Mouse (Mus musculus): ENCODE data around the gene Cdh13.

Cdh13 gene

DNA sequence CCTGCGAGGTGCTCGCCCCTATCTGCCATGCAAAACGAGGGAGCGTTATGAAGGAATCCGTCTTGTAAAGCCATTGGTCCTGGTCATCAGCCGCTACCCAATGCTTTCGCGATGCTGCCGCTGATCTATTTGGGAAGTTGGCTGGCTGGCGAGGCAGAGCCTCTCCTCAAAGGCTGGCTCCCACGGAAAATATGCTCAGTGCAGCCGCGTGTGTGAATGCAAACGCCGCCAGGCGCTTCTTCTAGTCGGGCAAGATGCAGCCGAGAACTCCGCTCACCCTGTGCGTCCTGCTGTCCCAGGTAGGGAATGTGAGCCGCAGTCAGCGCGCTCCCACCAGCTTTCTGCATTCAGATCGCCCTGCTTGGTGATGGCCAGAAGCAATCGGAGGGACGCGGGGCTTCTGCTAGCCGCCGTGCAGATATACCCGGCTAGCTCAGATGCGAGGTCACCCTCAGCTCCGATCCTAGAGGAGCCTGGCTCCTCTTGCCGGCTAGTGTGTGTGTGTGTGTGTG, at the start of gene Cdh13:
Cdh13 (plus strand) TSS at position 134 of the 512 bp plus-strand sequence.
- DNase-seq (ENCODE audit: low spot score) = no peak

DNA sequence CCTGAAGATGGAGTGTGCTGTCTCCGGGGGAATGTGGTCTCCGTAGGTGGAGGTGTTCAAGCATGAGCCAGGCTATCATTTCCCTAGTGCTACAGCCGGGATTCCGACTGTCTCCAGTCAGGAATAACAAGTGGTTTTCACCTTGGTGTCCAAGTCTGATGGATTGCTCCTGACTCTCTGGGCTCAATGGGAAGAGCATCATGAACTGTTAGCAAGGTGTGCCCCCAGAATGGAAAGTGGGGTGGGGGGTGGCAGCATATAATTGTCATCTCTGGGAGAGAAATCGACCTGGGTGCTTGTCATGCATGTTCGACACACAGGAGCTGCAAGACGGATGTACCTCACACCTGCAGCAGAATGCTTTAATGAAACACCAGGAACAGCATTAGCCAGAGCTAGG, 47.9 kb upstream of the Cdh13 start:
- no peak for DNase-seq (ENCODE audit: low spot score)

GRCm38 (mm10) chr8:118237150-118237620, 46.3 kb upstream of the Cdh13 start:
- no peak for DNase-seq (ENCODE audit: low spot score)

DNA sequence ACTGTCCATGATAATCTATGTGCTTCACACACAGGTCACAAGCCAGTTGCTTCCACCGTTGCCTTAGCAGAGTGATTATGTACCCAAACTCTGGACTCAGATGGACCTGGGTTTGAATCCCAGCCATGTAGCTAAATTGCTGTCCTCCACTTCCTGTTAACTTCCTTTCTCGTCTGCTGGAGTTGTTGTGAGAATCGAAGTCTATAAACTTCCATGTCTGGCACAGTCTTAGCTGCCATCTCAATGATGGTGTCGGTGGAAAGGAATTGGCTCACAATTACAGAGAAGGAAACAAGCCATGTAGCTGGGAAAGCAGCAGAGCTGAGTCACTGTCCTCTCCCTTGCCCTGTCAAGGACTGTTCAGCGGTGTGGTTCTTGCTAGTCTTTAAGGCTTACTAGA, 45.4 kb upstream of the Cdh13 start:
- no peak for DNase-seq (ENCODE audit: low spot score)

DNA sequence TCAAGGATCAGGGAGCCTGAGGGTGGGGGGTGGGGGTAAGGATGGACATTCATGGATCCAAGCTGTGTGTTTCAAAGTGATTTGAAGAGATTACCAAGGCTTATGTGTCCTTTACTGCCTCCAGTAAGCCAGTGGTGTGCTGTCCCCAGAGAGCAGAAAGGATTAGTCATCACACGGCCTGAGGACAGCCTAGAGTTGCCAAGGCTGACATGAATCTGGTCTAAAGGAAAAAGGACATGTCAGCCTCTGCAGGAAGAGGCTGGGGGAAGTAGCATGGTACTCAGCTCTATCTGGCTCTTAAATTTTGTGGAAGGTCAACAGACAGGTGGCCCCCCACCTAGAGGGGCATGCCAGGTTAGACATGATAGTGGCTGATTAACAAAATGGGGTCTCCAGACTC, 44.3 kb upstream of the Cdh13 start:
- no peak for DNase-seq (ENCODE audit: low spot score)

DNA sequence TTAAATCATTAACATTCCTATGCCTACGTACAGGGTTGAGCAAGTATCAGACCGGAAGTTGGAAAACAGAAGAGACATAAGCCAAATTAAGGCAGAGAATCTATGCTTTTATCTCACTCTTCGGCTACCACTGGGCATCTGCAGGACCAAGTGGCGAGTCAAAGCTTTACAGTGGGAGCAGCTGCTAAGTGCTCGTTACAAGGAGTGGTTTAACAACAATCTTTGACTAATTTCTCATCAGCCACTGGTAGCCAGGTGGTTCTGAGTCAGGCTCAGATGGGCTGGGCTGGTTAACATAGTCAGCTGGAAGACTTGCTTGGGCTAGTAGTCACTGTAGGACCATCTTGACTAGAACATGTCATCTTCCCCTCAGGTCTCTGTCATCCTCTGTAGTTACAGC, 34.2 kb upstream of the Cdh13 start:
- DNase-seq (ENCODE audit: low spot score) = no peak

GRCm38 (mm10) chr8:118249923-118250322, 33.6 kb upstream of the Cdh13 start:
- no peak for DNase-seq (ENCODE audit: low spot score)

- no peak for DNase-seq (ENCODE audit: low spot score)
These were observed 20.4 kb upstream of the Cdh13 start for GRCm38 (mm10) chr8:118263117-118263516.

DNA sequence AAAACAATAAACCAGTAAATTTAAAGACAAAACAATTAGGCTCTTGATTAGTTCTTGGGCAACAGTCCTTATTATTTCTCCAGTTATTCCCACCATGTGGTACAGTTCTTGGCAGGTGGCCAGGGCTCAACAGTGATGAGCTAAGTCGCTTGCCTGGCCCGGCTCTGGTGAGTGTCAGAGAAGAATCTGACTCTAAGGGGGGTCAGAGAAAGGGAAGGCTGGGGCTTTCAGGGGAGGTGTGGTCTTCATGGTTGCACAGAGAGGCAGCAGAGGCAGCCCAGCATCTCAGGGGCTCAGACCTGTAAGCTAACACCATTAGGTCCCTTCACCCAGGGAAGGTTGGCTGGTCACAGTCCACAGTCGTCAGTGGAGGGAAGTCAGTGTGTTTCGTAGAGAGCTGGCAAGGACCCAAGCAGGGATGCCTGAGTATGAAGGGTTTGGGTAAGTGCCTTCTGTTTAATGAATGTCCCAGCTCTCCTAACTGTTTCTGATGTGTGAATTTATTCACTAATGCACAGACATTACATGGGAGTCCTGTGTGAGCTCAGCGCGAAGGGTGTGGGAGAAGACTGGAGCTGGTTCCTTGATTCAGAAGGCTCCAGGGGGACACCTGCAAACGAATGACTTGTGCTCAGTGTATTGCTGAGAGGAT, 12.7 kb upstream of the Cdh13 start:
- no peak for DNase-seq (ENCODE audit: low spot score)

DNA sequence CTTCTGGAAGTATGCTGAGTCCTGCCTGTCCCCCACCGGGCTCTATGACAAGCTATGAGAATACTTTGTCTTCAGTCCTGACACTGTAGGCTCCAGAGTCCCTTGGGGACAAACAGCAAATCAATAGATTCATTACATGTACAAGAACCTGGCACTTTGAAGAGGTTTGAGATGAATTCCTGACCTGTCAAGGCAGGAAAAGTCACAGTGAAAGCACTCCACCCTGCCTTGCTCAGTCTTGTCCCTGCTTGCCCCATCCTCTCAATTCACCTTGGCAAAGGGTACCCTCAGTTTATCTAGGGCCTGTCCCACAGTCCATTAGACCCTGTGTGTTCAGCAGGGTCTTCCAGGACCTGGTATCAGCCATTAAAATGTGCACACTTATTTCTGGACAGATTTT, 11.0 kb upstream of the Cdh13 start:
- no peak for DNase-seq (ENCODE audit: low spot score)

GRCm38 (mm10) chr8:118274243-118274642, 9.3 kb upstream of the Cdh13 start:
- no peak for DNase-seq (ENCODE audit: low spot score)

GRCm38 (mm10) chr8:118274688-118275087, 8.8 kb upstream of the Cdh13 start:
- no peak for DNase-seq (ENCODE audit: low spot score)

DNA sequence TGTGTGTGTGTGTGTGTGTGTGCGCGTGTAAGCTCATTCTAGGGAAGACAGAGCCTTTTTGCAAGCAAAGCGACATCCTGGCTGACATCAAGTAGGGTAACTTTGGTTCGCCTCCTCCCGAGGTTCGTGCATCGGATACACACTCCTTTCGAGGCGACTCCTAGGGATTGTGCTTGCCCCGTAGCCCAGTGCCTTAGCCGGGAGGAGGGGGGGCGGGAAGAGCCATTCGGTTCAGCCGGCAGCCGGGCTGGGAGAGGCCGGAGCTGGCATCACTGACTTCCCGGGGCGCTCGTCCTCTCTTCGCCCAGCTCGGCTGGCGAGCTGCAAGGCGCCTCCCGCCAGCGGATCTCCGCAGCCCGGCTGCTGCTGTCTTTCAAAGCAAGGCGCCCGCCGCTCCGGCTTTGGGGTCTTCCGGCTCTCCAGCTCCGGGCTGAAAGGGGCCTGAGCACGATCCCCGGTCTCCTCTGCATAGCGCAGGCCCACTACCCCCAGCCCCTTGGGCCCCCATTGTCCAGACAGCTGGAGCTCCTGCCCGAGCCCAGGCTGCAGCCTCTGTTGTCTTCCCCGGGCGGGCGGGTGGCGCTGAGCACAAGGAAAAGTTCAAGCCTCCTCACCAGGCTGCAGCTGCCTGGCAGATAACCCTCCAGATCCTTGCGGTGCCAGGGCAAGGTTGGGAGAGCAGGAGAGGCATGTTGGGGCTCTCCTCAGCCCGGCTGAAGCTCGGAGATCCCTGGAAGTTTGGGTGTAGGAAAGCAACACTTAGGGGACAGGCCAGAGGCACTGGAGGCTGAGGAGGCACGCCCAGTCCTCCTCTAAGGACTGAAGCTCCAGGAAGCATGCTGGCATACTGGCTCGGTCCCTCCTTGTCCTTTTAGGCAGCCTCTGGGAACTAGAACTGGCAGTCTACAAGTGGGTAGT, 838 bp downstream of the Cdh13 start:
- DNase-seq (ENCODE audit: low spot score) = no peak

DNA sequence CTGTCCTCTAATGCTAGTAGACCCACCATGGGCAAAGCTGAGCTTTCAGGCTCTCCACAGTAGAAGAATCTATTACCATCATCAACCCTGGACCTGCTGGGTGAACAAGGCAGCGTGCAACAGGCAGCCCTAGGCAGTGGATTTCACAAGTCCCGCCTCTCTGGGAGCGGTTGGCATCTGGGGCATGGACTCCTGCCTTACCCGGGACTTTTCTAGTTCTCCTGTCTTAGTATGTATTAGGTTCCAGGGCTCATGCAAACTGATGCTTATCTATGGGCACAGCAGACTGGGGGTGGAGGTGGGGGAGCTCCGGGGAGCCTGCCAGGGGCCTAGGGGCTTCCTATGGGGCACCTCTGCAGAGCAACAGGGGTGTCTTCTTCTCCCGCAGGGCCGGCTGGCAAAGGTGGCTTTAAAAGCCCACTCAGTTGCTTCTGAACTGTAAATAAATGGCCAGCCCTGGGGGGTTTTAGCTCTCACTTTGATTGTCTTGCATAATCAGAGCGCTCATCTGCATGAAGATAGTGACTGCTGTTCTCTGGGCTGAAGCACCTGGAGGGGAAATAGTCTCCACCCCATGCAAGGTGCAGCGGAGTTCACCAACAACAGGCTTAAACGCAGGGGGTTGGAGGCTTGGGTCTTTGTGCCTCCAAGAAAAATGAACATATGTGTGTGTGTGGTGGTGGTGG, 2.2 kb downstream of the Cdh13 start:
- DNase-seq (ENCODE audit: low spot score) = no peak

- DNase-seq (ENCODE audit: low spot score) = no peak
These were observed 3.0 kb downstream of the Cdh13 start for GRCm38 (mm10) chr8:118286282-118287180.

GRCm38 (mm10) chr8:118287496-118287895, 4.0 kb downstream of the Cdh13 start:
- no peak for DNase-seq (ENCODE audit: low spot score)

DNA sequence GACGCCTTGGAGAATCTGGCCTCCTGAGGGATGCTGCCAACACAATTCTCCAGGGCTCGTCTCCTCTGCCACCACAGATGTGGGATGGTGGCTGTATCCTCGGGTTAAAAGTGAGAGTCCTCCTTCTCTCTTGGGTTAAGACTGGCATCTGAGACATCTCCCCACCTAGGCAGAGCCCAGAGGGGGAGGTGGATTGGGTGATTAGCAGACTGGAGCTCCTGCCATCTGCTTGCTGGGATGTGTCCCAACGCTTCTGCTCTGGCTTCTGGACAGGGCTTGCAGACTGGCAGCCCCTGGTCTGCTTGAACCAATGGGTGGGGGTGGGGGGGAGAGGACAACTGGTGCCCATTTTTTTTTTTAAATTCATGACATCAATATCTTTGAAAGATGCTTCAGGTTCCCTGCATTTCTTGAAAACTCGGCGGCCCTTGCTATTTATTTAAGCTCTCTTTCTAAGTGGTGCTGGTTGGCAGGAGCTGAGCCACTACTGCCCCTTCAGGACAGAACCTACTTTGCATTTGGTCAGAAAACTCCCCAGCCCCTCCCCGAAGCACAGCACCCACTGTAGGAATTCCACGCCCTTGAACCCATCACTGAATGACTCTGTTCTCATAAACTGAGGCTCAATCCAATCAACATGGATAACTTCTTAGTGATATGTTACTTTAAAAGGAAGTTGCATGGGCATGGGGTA, 4.9 kb downstream of the Cdh13 start:
- DNase-seq (ENCODE audit: low spot score) = no peak

- no peak for DNase-seq (ENCODE audit: low spot score)
These were observed 5.6 kb downstream of the Cdh13 start for GRCm38 (mm10) chr8:118289091-118289490.

DNA sequence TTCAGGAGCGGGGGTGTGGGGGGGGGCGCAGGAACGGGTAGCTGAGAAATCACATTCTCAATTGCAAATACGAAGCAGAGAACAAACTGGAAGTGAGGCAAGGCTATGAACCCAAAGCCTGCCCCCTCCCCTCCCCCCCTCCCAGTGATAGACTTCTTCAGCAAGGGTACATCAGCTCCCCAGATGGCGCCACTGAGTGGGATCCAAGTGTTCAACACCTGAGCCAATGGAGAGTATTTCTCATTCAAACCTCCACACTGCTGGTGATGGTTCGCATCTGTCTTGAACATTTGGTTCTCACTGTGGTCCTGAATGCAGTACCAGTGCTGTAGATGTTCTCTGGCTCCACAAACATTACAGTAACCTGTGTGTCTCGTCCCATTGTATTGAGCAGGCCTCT, 6.0 kb downstream of the Cdh13 start:
- DNase-seq (ENCODE audit: low spot score) = no peak

GRCm38 (mm10) chr8:118290266-118290665, 6.7 kb downstream of the Cdh13 start:
- DNase-seq (ENCODE audit: low spot score) = no peak

DNA sequence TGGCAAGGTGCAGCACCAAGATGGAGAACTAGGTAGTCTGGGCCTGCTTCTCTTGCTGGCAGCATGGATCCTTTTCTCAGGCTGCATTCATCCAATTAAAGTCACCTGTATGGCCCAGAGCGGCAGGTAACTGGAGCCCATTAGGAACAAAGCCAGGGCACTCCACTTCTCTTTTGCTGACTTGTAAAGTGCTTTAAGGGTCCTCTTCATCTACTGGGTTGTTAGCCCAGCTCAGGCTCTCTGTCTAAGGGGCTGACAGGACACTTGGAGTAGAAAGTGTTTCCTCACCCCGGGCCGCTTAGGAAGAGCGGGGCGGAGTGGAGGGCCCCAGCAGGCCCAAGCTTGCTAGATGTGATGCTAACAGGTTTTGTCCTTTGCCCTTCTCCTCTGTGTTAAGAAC, 12.9 kb downstream of the Cdh13 start:
- no peak for DNase-seq (ENCODE audit: low spot score)

Data from T-cell, adult 2 months (primary cell).